ENCODE assay signal across 8 mouse cellular contexts in genomic region chr4:141591547-141591946, GRCm38 (mm10). TPM values are rescaled to one million over a fixed set of nuclear protein-coding genes. Genes with fewer than 3 reads are reported as not detected.
DNase-seq lines count a peak whose midpoint lies in the region; ATAC-seq and TF ChIP-seq lines count a peak whose summit lies in the region.

No protein-coding gene starts in this region.

- no peaks in the 10 kb centered on the region for H3K36me3 ChIP-seq in forebrain, embryonic 11.5 days (ENCODE audit: control insufficient read depth, insufficient read depth, low read length)
- H3K36me3 ChIP-seq in forebrain, embryonic 13.5 days (ENCODE audit: poor library complexity, severe bottlenecking): peaks cover 5% of the 10 kb centered on the region; the same call in 1 of the 2 replicates
- H3K36me3 ChIP-seq in neural tube, embryonic 11.5 days (ENCODE audit: control insufficient read depth, insufficient read depth, low read length): no peaks in the 10 kb centered on the region
- H3K36me3 ChIP-seq in neural tube, embryonic 15.5 days: peaks cover 26% of the 10 kb centered on the region
- H3K36me3 ChIP-seq in intestine, embryonic 14.5 days (ENCODE audit: control insufficient read depth, insufficient read depth, low read length): peaks cover 79% of the 10 kb centered on the region
- H3K36me3 ChIP-seq in spleen, adult 2 months (ENCODE audit: control insufficient read depth, insufficient read depth, low read length): no peaks in the 10 kb centered on the region

- H3K27ac ChIP-seq in forebrain, embryonic 11.5 days (ENCODE audit: low read depth, low read length): no peak overlapping the region
- H3K27ac ChIP-seq in forebrain, embryonic 13.5 days: no peak overlapping the region
- no peak overlapping the region for H3K27ac ChIP-seq in neural tube, embryonic 11.5 days (ENCODE audit: low read depth, low read length)
- H3K27ac ChIP-seq in neural tube, embryonic 15.5 days (replicated peaks): no peak overlapping the region
- H3K27ac ChIP-seq in intestine, embryonic 14.5 days (ENCODE audit: low read depth): no peak overlapping the region
- no peak overlapping the region for H3K27ac ChIP-seq in spleen, adult 2 months (ENCODE audit: insufficient read depth, low read length)

- H3K9ac ChIP-seq in forebrain, embryonic 11.5 days (ENCODE audit: low read length): no peak overlapping the region
- H3K9ac ChIP-seq in forebrain, embryonic 13.5 days: no peak overlapping the region
- H3K9ac ChIP-seq in neural tube, embryonic 11.5 days (ENCODE audit: low read length): no peak overlapping the region
- H3K9ac ChIP-seq in neural tube, embryonic 15.5 days (replicated peaks): no peak overlapping the region
- no peak overlapping the region for H3K9ac ChIP-seq in intestine, embryonic 14.5 days (ENCODE audit: low read length)

- DNase-seq in forebrain, embryonic 11.5 days (ENCODE audit: low spot score): peak; percentile 72
- peak; percentile 49 for DNase-seq in neural tube, embryonic 11.5 days (ENCODE audit: low spot score)
- DNase-seq in intestine, embryonic 14.5 days (ENCODE audit: low spot score): peak; percentile 81
- DNase-seq in spleen, adult 2 months (ENCODE audit: low read depth in 1 of 2, low spot score in 2 of 2): no peak
- no peak for DNase-seq in layer of hippocampus, postnatal 36 days
- no peak for DNase-seq in ovary, adult 18-20 months (ENCODE audit: low spot score)

- ATAC-seq in forebrain, embryonic 11.5 days (replicated peaks; ENCODE audit: low FRiP score): no peak
- no peak for ATAC-seq in forebrain, embryonic 13.5 days
- ATAC-seq in neural tube, embryonic 11.5 days (ENCODE audit: insufficient read depth, low FRiP score, low TSS enrichment): no peak
- ATAC-seq in neural tube, embryonic 15.5 days (ENCODE audit: low FRiP score): no peak
- peak; percentile 34; the same call in 1 of the 2 replicates for ATAC-seq in intestine, embryonic 14.5 days (replicated peaks; ENCODE audit: low FRiP score, low TSS enrichment, low read depth)

- H3K4me2 ChIP-seq in forebrain, embryonic 11.5 days (ENCODE audit: low read depth, low read length, severe bottlenecking): no peak overlapping the region
- H3K4me2 ChIP-seq in forebrain, embryonic 13.5 days: no peak overlapping the region
- H3K4me2 ChIP-seq in neural tube, embryonic 11.5 days (ENCODE audit: low read depth): no peak overlapping the region
- H3K4me2 ChIP-seq in neural tube, embryonic 15.5 days: no peak overlapping the region
- H3K4me2 ChIP-seq in intestine, embryonic 14.5 days (ENCODE audit: low read length): no peak overlapping the region

- no peak overlapping the region for H3K4me3 ChIP-seq in forebrain, embryonic 11.5 days (ENCODE audit: low read depth, low read length)
- H3K4me3 ChIP-seq in forebrain, embryonic 13.5 days: no peak overlapping the region
- no peak overlapping the region for H3K4me3 ChIP-seq in neural tube, embryonic 11.5 days (ENCODE audit: low read depth, low read length)
- no peak overlapping the region for H3K4me3 ChIP-seq in neural tube, embryonic 15.5 days (replicated peaks)
- H3K4me3 ChIP-seq in intestine, embryonic 14.5 days (ENCODE audit: low read depth, low read length): no peak overlapping the region
- H3K4me3 ChIP-seq in spleen, adult 2 months (ENCODE audit: extremely low read depth, insufficient read depth, insufficient read length): no peak overlapping the region

- no peaks in the 10 kb centered on the region for H3K27me3 ChIP-seq in forebrain, embryonic 11.5 days (ENCODE audit: control insufficient read depth, insufficient read depth, low read length)
- no peaks in the 10 kb centered on the region for H3K27me3 ChIP-seq in forebrain, embryonic 13.5 days
- no peaks in the 10 kb centered on the region for H3K27me3 ChIP-seq in neural tube, embryonic 11.5 days (ENCODE audit: control insufficient read depth, insufficient read depth, low read length)
- no peaks in the 10 kb centered on the region for H3K27me3 ChIP-seq in neural tube, embryonic 15.5 days (replicated peaks)
- no peaks in the 10 kb centered on the region for H3K27me3 ChIP-seq in intestine, embryonic 14.5 days (replicated peaks; ENCODE audit: control insufficient read depth, insufficient read depth, low read length)
- H3K27me3 ChIP-seq in spleen, adult 2 months (ENCODE audit: control insufficient read depth, insufficient read depth, low read length): no peaks in the 10 kb centered on the region

- WGBS in forebrain, embryonic 11.5 days: 26% methylated on average over 3 of the region's 3 CpGs
- WGBS in forebrain, embryonic 13.5 days: 22% methylated on average over 3 of the region's 3 CpGs
- WGBS in neural tube, embryonic 11.5 days: 27% methylated on average over 3 of the region's 3 CpGs
- WGBS in neural tube, embryonic 15.5 days: 28% methylated on average over 3 of the region's 3 CpGs
- WGBS in intestine, embryonic 14.5 days: 21% methylated on average over 3 of the region's 3 CpGs
- WGBS in spleen, adult 2 months: 30% methylated on average over 3 of the region's 3 CpGs

- H3K4me1 ChIP-seq in forebrain, embryonic 11.5 days (replicated peaks; ENCODE audit: control insufficient read depth, insufficient read depth, low read length): no peaks in the 10 kb centered on the region
- no peaks in the 10 kb centered on the region for H3K4me1 ChIP-seq in forebrain, embryonic 13.5 days
- H3K4me1 ChIP-seq in neural tube, embryonic 11.5 days (ENCODE audit: control insufficient read depth, insufficient read depth, low read length): no peaks in the 10 kb centered on the region
- no peaks in the 10 kb centered on the region for H3K4me1 ChIP-seq in neural tube, embryonic 15.5 days
- H3K4me1 ChIP-seq in intestine, embryonic 14.5 days (replicated peaks; ENCODE audit: control insufficient read depth, insufficient read depth, low read length): no peaks in the 10 kb centered on the region
- H3K4me1 ChIP-seq in spleen, adult 2 months (ENCODE audit: control insufficient read depth, insufficient read depth, insufficient read length): peaks cover 2% of the 10 kb centered on the region; the same call in 1 of the 2 replicates

- no peak for TF ChIP-seq POLR2A in spleen, adult 2 months (IDR thresholded peaks at IDR 0.05; ENCODE audit: low read depth, low read length)

- no peaks in the 10 kb centered on the region for H3K9me3 ChIP-seq in forebrain, embryonic 11.5 days (ENCODE audit: control insufficient read depth, low read length)
- H3K9me3 ChIP-seq in forebrain, embryonic 13.5 days (replicated peaks): no peaks in the 10 kb centered on the region
- H3K9me3 ChIP-seq in neural tube, embryonic 11.5 days (ENCODE audit: control insufficient read depth, low read length): no peaks in the 10 kb centered on the region
- H3K9me3 ChIP-seq in neural tube, embryonic 15.5 days (replicated peaks): no peaks in the 10 kb centered on the region
- H3K9me3 ChIP-seq in intestine, embryonic 14.5 days (ENCODE audit: control insufficient read depth, low read length): no peaks in the 10 kb centered on the region

- peak; percentile 36; the same call in 1 of the 2 replicates for TF ChIP-seq CTCF in spleen, adult 2 months (IDR thresholded peaks at IDR 0.05; ENCODE audit: extremely low read depth, insufficient read depth, insufficient read length, insufficient replicate concordance)

RNA-seq across cellular contexts. Expression of gene Fblim1, which starts 14.3 kb away (rescaled TPM):
- 21.4 and 24.8 TPM in 2 replicates for polyA plus RNA-seq in forebrain, embryonic 11.5 days (2014; fragmentation: Nextera tagmentation; extraction: Ambion mirVana)
- polyA plus RNA-seq in forebrain, embryonic 13.5 days (2015; fragmentation: Nextera tagmentation; extraction: Ambion mirVana): 11.1 and 13.9 TPM in 2 replicates
- polyA plus RNA-seq in neural tube, embryonic 11.5 days (2014; fragmentation: Nextera tagmentation; extraction: Ambion mirVana): 31.5 and 34.9 TPM in 2 replicates
- 31.0 and 32.2 TPM in 2 replicates for polyA plus RNA-seq in neural tube, embryonic 15.5 days (2015; fragmentation: Nextera tagmentation; extraction: Ambion mirVana)
- 94.6 and 108 TPM in 2 replicates for polyA plus RNA-seq in intestine, embryonic 14.5 days (2014; fragmentation: Nextera tagmentation; extraction: Ambion mirVana)
- polyA plus RNA-seq in spleen, adult 2 months (2012; rRNA removed): 8.4 and 10.1 TPM in 2 replicates
- 1 to 10 TPM in 1 of 2 experiments, under 1 TPM in 1; 0.50 to 1.0 TPM for total RNA-seq in layer of hippocampus, postnatal 36 days (2021)

RNA-seq across cellular contexts. Expression of gene Tmem82, which starts 26.9 kb away (rescaled TPM):
- 0.28 TPM in 1 of 2 replicates, not detected in the other for polyA plus RNA-seq in forebrain, embryonic 11.5 days (2014; fragmentation: Nextera tagmentation; extraction: Ambion mirVana)
- 0.17 TPM in 1 of 2 replicates, not detected in the other for polyA plus RNA-seq in forebrain, embryonic 13.5 days (2015; fragmentation: Nextera tagmentation; extraction: Ambion mirVana)
- 0.50 and 0.61 TPM in 2 replicates for polyA plus RNA-seq in neural tube, embryonic 11.5 days (2014; fragmentation: Nextera tagmentation; extraction: Ambion mirVana)
- 0.18 and 0.88 TPM in 2 replicates for polyA plus RNA-seq in neural tube, embryonic 15.5 days (2015; fragmentation: Nextera tagmentation; extraction: Ambion mirVana)
- polyA plus RNA-seq in intestine, embryonic 14.5 days (2014; fragmentation: Nextera tagmentation; extraction: Ambion mirVana): 6.0 and 8.4 TPM in 2 replicates
- 0.56 and 0.86 TPM in 2 replicates for polyA plus RNA-seq in spleen, adult 2 months (2012; rRNA removed)
- under 1 TPM; 0.28 to 0.42 TPM for total RNA-seq in layer of hippocampus, postnatal 36 days (2021)

RNA-seq across cellular contexts. Expression of gene Slc25a34, which starts 32.1 kb away (rescaled TPM):
- polyA plus RNA-seq in forebrain, embryonic 11.5 days (2014; fragmentation: Nextera tagmentation; extraction: Ambion mirVana): 0.13 TPM in 1 of 2 replicates, not detected in the other
- polyA plus RNA-seq in forebrain, embryonic 13.5 days (2015; fragmentation: Nextera tagmentation; extraction: Ambion mirVana): 0.08 and 0.13 TPM in 2 replicates
- polyA plus RNA-seq in neural tube, embryonic 11.5 days (2014; fragmentation: Nextera tagmentation; extraction: Ambion mirVana): not detected in 2 replicates
- 0.10 and 0.28 TPM in 2 replicates for polyA plus RNA-seq in neural tube, embryonic 15.5 days (2015; fragmentation: Nextera tagmentation; extraction: Ambion mirVana)
- 0.17 and 0.26 TPM in 2 replicates for polyA plus RNA-seq in intestine, embryonic 14.5 days (2014; fragmentation: Nextera tagmentation; extraction: Ambion mirVana)
- polyA plus RNA-seq in spleen, adult 2 months (2012; rRNA removed): 0.34 and 0.43 TPM in 2 replicates
- 1 to 10 TPM; 2.6 to 2.9 TPM for total RNA-seq in layer of hippocampus, postnatal 36 days (2021)

RNA-seq across cellular contexts. Expression of gene Spen, which starts 53.1 kb away (rescaled TPM):
- polyA plus RNA-seq in forebrain, embryonic 11.5 days (2014; fragmentation: Nextera tagmentation; extraction: Ambion mirVana): 17.1 and 19.2 TPM in 2 replicates
- 16.7 and 17.1 TPM in 2 replicates for polyA plus RNA-seq in forebrain, embryonic 13.5 days (2015; fragmentation: Nextera tagmentation; extraction: Ambion mirVana)
- polyA plus RNA-seq in neural tube, embryonic 11.5 days (2014; fragmentation: Nextera tagmentation; extraction: Ambion mirVana): 13.9 and 16.2 TPM in 2 replicates
- 13.4 and 13.7 TPM in 2 replicates for polyA plus RNA-seq in neural tube, embryonic 15.5 days (2015; fragmentation: Nextera tagmentation; extraction: Ambion mirVana)
- 12.8 and 14.9 TPM in 2 replicates for polyA plus RNA-seq in intestine, embryonic 14.5 days (2014; fragmentation: Nextera tagmentation; extraction: Ambion mirVana)
- 28.2 and 34.1 TPM in 2 replicates for polyA plus RNA-seq in spleen, adult 2 months (2012; rRNA removed)
- total RNA-seq in layer of hippocampus, postnatal 36 days (2021): 10 to 100 TPM; 55.3 to 66.7 TPM

Comparison
In these comparisons a context has a peak if more than half of its experiments do, and no peak if none do; other contexts are left out.
1. DNase-seq: peak in forebrain, embryonic 11.5 days (single experiment), neural tube, embryonic 11.5 days (single experiment) and intestine, embryonic 14.5 days (single experiment); none in spleen, adult 2 months (0 of 2), layer of hippocampus, postnatal 36 days (0 of 2) and ovary, adult 18-20 months (single experiment).